Mouse (Mus musculus) bone marrow, adult 2 months (tissue): ENCODE results near the gene Sfxn4.

Source experiments
- CTCF ChIP-seq: fragments of 200-500 bp; IDR thresholded peaks from 2 replicates; pipeline ENCODE4 v1.5.1; 2011; ENCODE audit warnings: low read length, control low read depth; ENCODE audit not compliant: control insufficient read depth, insufficient read depth
- POLR2A ChIP-seq: fragments of 200-500 bp; IDR thresholded peaks from 2 replicates; pipeline ENCODE4 v1.6.1; 2011; ENCODE audit warnings: low read depth, mild to moderate bottlenecking, control low read depth, low read length, borderline replicate concordance; ENCODE audit not compliant: control insufficient read depth

DNA sequence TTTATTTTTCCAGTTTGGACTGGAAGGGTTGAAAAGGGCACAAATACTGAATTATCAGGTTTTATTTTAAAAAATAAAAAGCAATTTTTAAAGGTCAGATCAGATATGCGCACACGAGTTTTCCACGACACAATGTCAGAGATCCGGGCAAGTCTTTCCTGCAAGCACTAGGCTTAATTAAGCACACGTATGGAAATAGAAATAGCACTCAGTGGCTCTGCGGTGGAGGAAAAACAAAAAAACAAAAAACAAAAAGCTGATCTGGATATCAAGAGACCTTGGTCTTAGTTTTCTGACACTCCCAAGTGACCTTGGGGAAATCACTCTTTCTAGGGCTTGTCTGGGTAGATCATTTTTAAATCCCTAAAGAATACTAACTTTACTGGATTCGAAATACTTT is 71.8 kb downstream of the Sfxn4 start:
- TF ChIP-seq CTCF (no peak), POLR2A (no peak)
